Mouse (Mus musculus) liver, embryonic 11.5 days (tissue): ENCODE data around the gene Nr2e3. TPM values are rescaled to one million over a fixed set of nuclear protein-coding genes. Genes with fewer than 3 reads are reported as not detected.
"Not testable (repeated sequence)": the region's sequence is repeated elsewhere in the genome, so short reads cannot be mapped to it uniquely, and the experiment has no call there.

ENCODE experiments used
- ATAC-seq: fragments of 200-750 bp; cut with Nextera tagmentation; replicated peaks from 2 replicates; pipeline ENCODE4 v1.8.0; 2017; ENCODE audit warnings: moderate number of reproducible peaks, mild to moderate bottlenecking, moderate TSS enrichment, moderate library complexity; ENCODE audit not compliant: low FRiP score
- DNase-seq: peaks from one replicate; pipeline ENCODE4 v3.0.0-alpha.2; 2017; ENCODE audit warnings: low spot score
- H3K27ac ChIP-seq: fragments of 300-500 bp; sonication (generic); 2 replicates; pipeline ENCODE4 v1.5.1; 2014; ENCODE audit warnings: mild to moderate bottlenecking, low read depth, low read length, control low read depth
- H3K27me3 ChIP-seq: fragments of 300-500 bp; sonication (generic); replicated peaks from 2 replicates; pipeline ENCODE4 v1.6.1; 2014; ENCODE audit warnings: low read length, mixed read lengths; ENCODE audit not compliant: control insufficient read depth, insufficient read depth
- H3K36me3 ChIP-seq: fragments of 300-500 bp; sonication (generic); 2 replicates; pipeline ENCODE4 v1.6.1; 2014; ENCODE audit warnings: mild to moderate bottlenecking, low read length, moderate library complexity, mixed read lengths; ENCODE audit not compliant: control insufficient read depth, insufficient read depth
- H3K4me1 ChIP-seq: fragments of 300-500 bp; sonication (generic); replicated peaks from 2 replicates; pipeline ENCODE4 v1.6.1; 2014; ENCODE audit warnings: low read length, mixed read lengths; ENCODE audit not compliant: control insufficient read depth, insufficient read depth
- H3K4me2 ChIP-seq: fragments of 300-500 bp; sonication (generic); 2 replicates; pipeline ENCODE4 v1.6.1; 2014; ENCODE audit warnings: mild to moderate bottlenecking, control low read depth, moderate library complexity
- H3K4me3 ChIP-seq: fragments of 300-500 bp; sonication (generic); 2 replicates; pipeline ENCODE4 v1.5.1; 2014; ENCODE audit warnings: low read depth, low read length, control low read depth
- H3K9ac ChIP-seq: fragments of 300-500 bp; sonication (generic); 2 replicates; pipeline ENCODE4 v1.6.1; 2014; ENCODE audit warnings: low read depth, low read length, control low read depth
- H3K9me3 ChIP-seq: fragments of 300-500 bp; sonication (generic); 2 replicates; pipeline ENCODE4 v1.6.1; 2016; ENCODE audit warnings: low read length, inconsistent platforms, mixed read lengths; ENCODE audit not compliant: control insufficient read depth
- WGBS: fragments of 180-500 bp; shearing (Covaris S2); extraction: QIAGEN DNeasy Blood & Tissue Kit; methylation state at CpG from one replicate; pipeline ENCODE4 v1.1.7; 2014; 5-methylcytosine and 5-hydroxymethylcytosine counted together
- polyA plus RNA-seq: library from polyadenylated mRNA; unstranded; fragments of >200 nt; fragmentation: Nextera tagmentation; extraction: Ambion mirVana; gene quantifications from 2 replicates; pipeline ENCODE4 v1.2.1, GENCODE M21; 2014

Gene Nr2e3
- polyA plus RNA-seq, 1 experiment from 2014 or later, result 0.29 TPM

- Histone ChIP-seq H3K9me3 (no peaks in the 10 kb centered on the region), H3K4me2 (no peak overlapping the region), H3K9ac (no peak overlapping the region), H3K27ac (no peak overlapping the region), H3K36me3 (no peaks in the 10 kb centered on the region), H3K4me3 (no peak overlapping the region), H3K27me3 (no peaks in the 10 kb centered on the region), H3K4me1 (no peaks in the 10 kb centered on the region)
- ATAC-seq, result no peak
- no peak for DNase-seq
- WGBS, result 91% methylated on average over 8 of the region's 8 CpGs
Observed at GRCm38 (mm10) chr9:59938529-59938928, 21.9 kb downstream of the Nr2e3 start.

- 67% methylated on average over 8 of the region's 8 CpGs for WGBS
- H3K36me3 ChIP-seq, H3K4me2 ChIP-seq, H3K9ac ChIP-seq, H3K27ac ChIP-seq, H3K9me3 ChIP-seq, H3K4me1 ChIP-seq, H3K4me3 ChIP-seq, DNase-seq, ATAC-seq, H3K27me3 ChIP-seq: not testable (repeated sequence)
Observed at GRCm38 (mm10) chr9:59935866-59936265, 24.6 kb downstream of the Nr2e3 start.

GRCm38 (mm10) chr9:59930248-59930647 lies 30.2 kb downstream of the Nr2e3 start:
- no peak for DNase-seq
- no peaks in the 10 kb centered on the region for H3K4me1 ChIP-seq
- H3K4me2 ChIP-seq, result no peak overlapping the region
- H3K4me3 ChIP-seq, result no peak overlapping the region
- 60% methylated on average over 3 of the region's 3 CpGs for WGBS
- no peak for ATAC-seq
- no peak overlapping the region for H3K27ac ChIP-seq
- H3K9ac ChIP-seq, result no peak overlapping the region
- H3K36me3 ChIP-seq, result no peaks in the 10 kb centered on the region
- H3K27me3 ChIP-seq, result no peaks in the 10 kb centered on the region
- no peaks in the 10 kb centered on the region for H3K9me3 ChIP-seq

GRCm38 (mm10) chr9:59914761-59915160 lies 45.7 kb downstream of the Nr2e3 start:
- no peak for ATAC-seq
- Histone ChIP-seq H3K36me3 (no peaks in the 10 kb centered on the region), H3K4me3 (no peak overlapping the region), H3K4me2 (no peak overlapping the region), H3K9me3 (no peaks in the 10 kb centered on the region), H3K27ac (no peak overlapping the region), H3K9ac (no peak overlapping the region), H3K4me1 (no peaks in the 10 kb centered on the region), H3K27me3 (no peaks in the 10 kb centered on the region)
- DNase-seq, result no peak
- WGBS, result 73% methylated on average over 1 of the region's 1 CpGs

- no peak overlapping the region for H3K9ac ChIP-seq
- WGBS, result 53% methylated on average over 1 of the region's 1 CpGs
- no peak overlapping the region for H3K4me3 ChIP-seq
- no peaks in the 10 kb centered on the region for H3K36me3 ChIP-seq
- H3K9me3 ChIP-seq, result no peaks in the 10 kb centered on the region
- H3K27ac ChIP-seq, result no peak overlapping the region
- ATAC-seq (no peak), DNase-seq (no peak)
- H3K4me2 ChIP-seq, result no peak overlapping the region
- no peaks in the 10 kb centered on the region for H3K4me1 ChIP-seq
- H3K27me3 ChIP-seq, result no peaks in the 10 kb centered on the region
Observed at GRCm38 (mm10) chr9:59903382-59903781, 57.1 kb downstream of the Nr2e3 start.

Other genes with a start within 250 kb of the Nr2e3 start
- 9.8 and 10.9 TPM in 2 replicates for gene Senp8, start 209.9 kb downstream of the Nr2e3 start, polyA plus RNA-seq
- 7.0 and 8.1 TPM in 2 replicates for gene Myo9a, start 209.8 kb downstream of the Nr2e3 start, polyA plus RNA-seq